1 mouse cellular context compared by ENCODE assay signal in genomic region chr6:136807395-136808013, GRCm38 (mm10).
TF ChIP-seq lines count a peak whose summit lies in the region.

No protein-coding gene starts in this region.

TF ChIP-seq in MEL, 35 proteins besides CTCF, POLR2A, EP300 and RAD21 (continued from another document):
- no peak for TF ChIP-seq GABPA (IDR thresholded peaks at IDR 0.05; ENCODE audit: low read depth, low read length)
- no peak for TF ChIP-seq MXI1 (IDR thresholded peaks at IDR 0.05; ENCODE audit: low read depth, low read length)
- no peak for TF ChIP-seq ZNF384 (IDR thresholded peaks at IDR 0.05; ENCODE audit: low read depth, low read length)
- TF ChIP-seq UBTF (IDR thresholded peaks at IDR 0.05; ENCODE audit: borderline replicate concordance, insufficient read depth, low read depth, low read length): no peak
- TF ChIP-seq ZKSCAN1 (IDR thresholded peaks at IDR 0.05; ENCODE audit: low read depth, low read length): no peak
- no peak for TF ChIP-seq TBP (IDR thresholded peaks at IDR 0.05; ENCODE audit: low read depth, low read length)
- no peak for TF ChIP-seq USF1 (IDR thresholded peaks at IDR 0.05; ENCODE audit: low read depth, low read length)
- no peak for TF ChIP-seq TAL1 (IDR thresholded peaks at IDR 0.05; ENCODE audit: low read length)
- TF ChIP-seq SMC3 (IDR thresholded peaks at IDR 0.05; ENCODE audit: low read depth, low read length): no peak
- no peak for TF ChIP-seq NRF1 (IDR thresholded peaks at IDR 0.05; ENCODE audit: insufficient read depth, low read depth, low read length, poor library complexity, severe bottlenecking)
- TF ChIP-seq HCFC1 (IDR thresholded peaks at IDR 0.05; ENCODE audit: low read depth, low read length): no peak
- TF ChIP-seq MAFK (IDR thresholded peaks at IDR 0.05; ENCODE audit: borderline replicate concordance, low read depth, low read length): no peak
- no peak for TF ChIP-seq CHD1 (IDR thresholded peaks at IDR 0.05; ENCODE audit: low read depth, low read length)
- TF ChIP-seq RCOR1 (IDR thresholded peaks at IDR 0.05; ENCODE audit: low read depth, low read length): no peak
TF ChIP-seq in MEL: peak in this region for 0.
